Mouse (Mus musculus): ENCODE results near the gene Klf13. TPM values are rescaled to one million over a fixed set of nuclear protein-coding genes. Genes with fewer than 3 reads are reported as not detected.

The Klf13 gene
- total and polyA plus RNA-seq, 3 experiments = 1.7 to 9.7 (median 3.7) TPM

DNA sequence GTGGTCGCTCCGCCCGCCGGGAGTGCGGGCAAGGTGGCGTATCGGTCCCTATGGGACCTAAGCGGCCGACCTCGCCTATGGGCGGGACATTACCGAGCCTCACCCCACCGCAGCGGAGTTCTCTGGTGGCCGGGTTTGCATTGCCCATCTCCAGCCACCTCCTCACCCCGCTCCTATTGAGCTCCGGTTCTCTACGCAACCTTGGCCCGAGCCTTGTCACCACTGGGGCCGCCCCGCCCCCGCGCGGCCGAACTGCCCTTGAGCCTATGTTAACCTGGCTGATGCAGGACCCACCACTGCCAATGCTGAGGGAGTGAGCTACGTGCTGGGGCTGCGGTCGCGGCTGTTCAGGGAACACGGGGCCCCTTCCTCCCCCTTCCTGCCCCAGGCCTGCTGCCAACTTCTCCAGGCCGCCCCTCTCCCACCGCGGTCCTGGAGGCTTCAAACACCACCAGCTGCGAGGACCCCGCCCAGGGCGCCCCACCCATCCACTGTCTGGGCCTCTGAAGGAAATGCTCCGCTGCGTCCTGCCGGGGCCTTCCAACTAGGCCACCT lies 759 bp upstream of the Klf13 start:
- Histone ChIP-seq H3K9ac (ENCODE audit: insufficient read depth, low read depth) (peak overlapping the region; percentile 69), H3K27me3 (replicated peaks) (peaks cover 10% of the 10 kb centered on the region), H3K4me3 (replicated peaks in 1 of 3; ENCODE audit: low read depth in 2 of 3, low read length in 2 of 3, poor library complexity in 1 of 3) (peak overlapping the region; percentile 68 to 79 (median 72)), H3K79me2 (replicated peaks; ENCODE audit: control insufficient read depth, extremely low read depth, insufficient read depth, poor library complexity, severe bottlenecking) (peaks cover 8% of the 10 kb centered on the region), H3K4me1 (ENCODE audit: control insufficient read depth in 1 of 2, insufficient read depth in 2 of 2) (peaks cover 10 to 31% of the 10 kb centered on the region in 2 experiments), H3K27ac (ENCODE audit: insufficient read depth, low read depth) (peak overlapping the region; percentile 90), H3K4me2 (ENCODE audit: insufficient read depth, low read depth, poor library complexity, severe bottlenecking) (peak overlapping the region; percentile 4; the same call in 1 of the 2 replicates), H3K36me3 (replicated peaks in 1 of 2; ENCODE audit: control insufficient read depth in 1 of 2, insufficient read depth in 1 of 2, low read length in 1 of 2) (peaks cover 0 to under 1% of the 10 kb centered on the region in 2 experiments), H3K9me3 (replicated peaks; ENCODE audit: low read length) (no peaks in the 10 kb centered on the region)
- DNase-seq (ENCODE audit: extremely low read depth) = peak; percentile 74
- peak; percentile 44 for TF ChIP-seq POLR2A (IDR thresholded peaks at IDR 0.05; ENCODE audit: low read depth, low read length)
- TF ChIP-seq HCFC1 (IDR thresholded peaks at IDR 0.05; ENCODE audit: low read depth, low read length) = no peak
- TF ChIP-seq ZMIZ1 (IDR thresholded peaks at IDR 0.05; ENCODE audit: low read depth, low read length) = 0 out of 2 replicates have a peak, but pooled peaks have one; percentile 16
- TF ChIP-seq CTCF (conservative IDR thresholded peaks at IDR 0.05 in 1 of 2, IDR thresholded peaks at IDR 0.05 in 1 of 2; ENCODE audit: low read depth in 2 of 2, low read length in 2 of 2) = peak in 1 of 2 experiments; percentile 39; a peak in 2 of 4 replicates
- no peak for TF ChIP-seq MYC (IDR thresholded peaks at IDR 0.05; ENCODE audit: low read depth, low read length)
- peak; percentile 0 for TF ChIP-seq MAX (IDR thresholded peaks at IDR 0.05; ENCODE audit: low read length)
- no peak for TF ChIP-seq PAX5 (IDR thresholded peaks at IDR 0.05; ENCODE audit: low read length)
- TF ChIP-seq RAD21 (IDR thresholded peaks at IDR 0.05; ENCODE audit: low read depth, low read length) = peak; percentile 17
- TF ChIP-seq UBTF (IDR thresholded peaks at IDR 0.05; ENCODE audit: low read depth, low read length) = peak; percentile 84; the same call in 1 of the 2 replicates
- in situ Hi-C loops (cut with MboI; ENCODE audit: low pct_ligation_motif_present, low pct_unique_long_range_greater_than_20kb, low sequenced_read_pairs) (no loop called here), dilution Hi-C loops (cut with MboI; ENCODE audit: extremely low pct_ligation_motif_present, extremely low pct_unique_long_range_greater_than_20kb, low sequenced_read_pairs) (no loop called here)

DNA sequence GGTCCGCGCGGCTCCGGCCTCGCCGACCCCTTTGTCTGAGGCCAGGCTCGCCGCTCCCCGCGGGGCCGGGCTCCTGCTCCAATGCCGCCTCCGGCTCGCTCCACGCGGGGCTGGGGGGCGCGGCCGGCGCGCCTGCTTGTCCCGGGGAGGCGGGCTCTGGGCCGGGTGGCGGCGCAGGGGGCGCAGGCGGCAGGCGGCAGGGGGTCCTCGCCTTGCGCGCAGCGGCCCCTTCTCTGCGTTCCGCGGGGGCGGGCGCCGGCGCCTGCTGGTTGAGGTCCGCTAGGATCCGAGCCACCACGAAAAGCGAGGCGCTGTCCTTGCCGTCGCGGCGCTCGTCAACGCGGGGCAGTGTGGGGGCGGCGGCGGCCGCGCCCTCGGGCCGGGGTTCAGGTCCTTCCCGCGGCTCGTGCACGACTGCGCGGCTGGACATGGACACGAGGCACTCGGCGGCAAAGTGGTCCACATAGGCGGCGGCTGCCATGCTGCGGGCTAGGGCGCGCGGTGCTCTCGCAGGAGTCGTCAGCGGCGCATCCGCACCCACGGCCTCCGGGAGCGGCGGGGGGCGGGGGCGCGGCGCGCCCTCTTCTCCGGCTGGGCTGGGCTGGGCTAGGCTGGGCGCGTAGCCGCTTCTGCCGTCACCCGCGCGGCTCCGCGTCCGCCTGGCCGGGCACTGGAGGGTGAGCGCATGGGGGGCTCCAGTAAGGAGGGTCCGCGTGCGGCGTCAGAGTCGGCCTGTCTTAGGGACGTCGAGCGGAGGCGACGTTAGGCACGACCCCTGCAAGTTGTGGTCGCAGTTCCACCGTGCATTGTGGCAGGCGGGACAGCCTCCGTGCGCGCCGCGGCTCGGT lies 425 bp downstream of the Klf13 start:
- H3K36me3 ChIP-seq (replicated peaks in 1 of 2; ENCODE audit: control insufficient read depth in 1 of 2, insufficient read depth in 1 of 2, low read length in 1 of 2) = peaks cover 0 to 3% of the 10 kb centered on the region in 2 experiments
- peak overlapping the region; percentile 67 for H3K9ac ChIP-seq (ENCODE audit: insufficient read depth, low read depth)
- dilution Hi-C loops (cut with MboI; ENCODE audit: extremely low pct_ligation_motif_present, extremely low pct_unique_long_range_greater_than_20kb, low sequenced_read_pairs) = no loop called here
- TF ChIP-seq BHLHE40 (IDR thresholded peaks at IDR 0.05; ENCODE audit: low read depth, low read length) (peak; percentile 5; the same call in 1 of the 2 replicates), ZMIZ1 (IDR thresholded peaks at IDR 0.05; ENCODE audit: low read depth, low read length) (no peak), SIN3A (IDR thresholded peaks at IDR 0.05; ENCODE audit: low read length) (0 out of 2 replicates have a peak, but pooled peaks have one; percentile 62), GABPA (IDR thresholded peaks at IDR 0.05; ENCODE audit: insufficient replicate concordance, low read depth, low read length) (no peak), ZC3H11A (IDR thresholded peaks at IDR 0.05; ENCODE audit: low read depth, low read length) (no peak), MXI1 (IDR thresholded peaks at IDR 0.05; ENCODE audit: low read depth, low read length) (peak; percentile 54), MAX (IDR thresholded peaks at IDR 0.05; ENCODE audit: low read length) (no peak)
- peaks cover 15 to 41% of the 10 kb centered on the region in 2 experiments for H3K4me1 ChIP-seq (ENCODE audit: control insufficient read depth in 1 of 2, insufficient read depth in 2 of 2)
- H3K9me3 ChIP-seq (replicated peaks; ENCODE audit: low read length) = no peaks in the 10 kb centered on the region
- peak overlapping the region; percentile 77 to 93 (median 79) for H3K4me3 ChIP-seq (replicated peaks in 1 of 3; ENCODE audit: low read depth in 2 of 3, low read length in 2 of 3, poor library complexity in 1 of 3)
- in situ Hi-C loops (cut with MboI; ENCODE audit: low pct_ligation_motif_present, low pct_unique_long_range_greater_than_20kb, low sequenced_read_pairs) = no loop called here
- DNase-seq (ENCODE audit: extremely low read depth) = no peak
- H3K4me2 ChIP-seq (ENCODE audit: insufficient read depth, low read depth, poor library complexity, severe bottlenecking) = peak overlapping the region; percentile 55
- H3K27me3 ChIP-seq (replicated peaks) = peaks cover 6% of the 10 kb centered on the region
- H3K27ac ChIP-seq (ENCODE audit: insufficient read depth, low read depth) = peak overlapping the region; percentile 88
- peaks cover 8% of the 10 kb centered on the region for H3K79me2 ChIP-seq (replicated peaks; ENCODE audit: control insufficient read depth, extremely low read depth, insufficient read depth, poor library complexity, severe bottlenecking)

All from CH12.LX (cell line).